19 mouse cellular contexts compared by ENCODE assay signal in the genomic region with DNA sequence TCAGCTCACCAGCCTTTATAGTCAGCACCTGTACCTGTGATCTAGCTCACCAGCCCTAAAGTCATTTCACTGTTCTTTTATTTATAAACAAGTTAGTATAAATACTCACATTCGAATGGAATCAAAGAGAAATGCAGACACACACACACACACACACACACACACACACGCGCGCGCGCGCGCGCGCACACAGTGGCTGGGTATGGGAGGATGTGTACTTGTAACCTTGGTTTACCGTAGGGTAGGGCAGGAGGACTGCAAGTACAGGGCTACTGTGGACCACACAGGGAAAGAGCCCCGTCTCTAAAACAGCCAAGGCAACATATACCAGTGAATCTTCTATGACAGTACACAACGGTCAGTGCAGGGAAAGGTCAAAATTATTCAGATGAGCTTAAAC.
A peak's percentile ranks its signal among the peaks of the same experiment; 100 is the strongest.
DNase-seq lines count a peak whose midpoint lies in the region; ATAC-seq and TF ChIP-seq lines count a peak whose summit lies in the region.
"Had no signal": no experiment of that assay in that cellular context is flagged by ENCODE, and none has a peak within 500 bp of the region (broad histone marks: within the 10 kb centered on the region; RNA-seq: fewer than 3 reads in every experiment).

No protein-coding gene starts in this region.

- H3K9ac ChIP-seq in stomach, postnatal 0 days (ENCODE audit: low read length) = no peak overlapping the region
- H3K9ac ChIP-seq: embryonic facial prominence, embryonic 15.5 days; heart, embryonic 12.5 days; kidney, embryonic 15.5 days; liver, embryonic 12.5 days; neural tube, embryonic 15.5 days; stomach, embryonic 15.5 days had no signal

- no peaks in the 10 kb centered on the region for H3K4me1 ChIP-seq in heart, embryonic 10.5 days
- H3K4me1 ChIP-seq in stomach, postnatal 0 days (replicated peaks; ENCODE audit: control insufficient read depth, insufficient read depth) = no peaks in the 10 kb centered on the region
- H3K4me1 ChIP-seq: embryonic facial prominence, embryonic 15.5 days; kidney, embryonic 15.5 days; stomach, embryonic 15.5 days had no signal

- H3K4me3 ChIP-seq in heart, embryonic 10.5 days = no peak overlapping the region
- H3K4me3 ChIP-seq in stomach, postnatal 0 days (ENCODE audit: low read depth, low read length) = no peak overlapping the region
- H3K4me3 ChIP-seq: embryonic facial prominence, embryonic 15.5 days; heart, embryonic 12.5 days; kidney, embryonic 15.5 days; liver, embryonic 12.5 days; neural tube, embryonic 15.5 days; stomach, embryonic 15.5 days had no signal

- WGBS in heart, embryonic 10.5 days = 95% methylated on average over 13 of the region's 13 CpGs
- 94% methylated on average over 13 of the region's 13 CpGs for WGBS in stomach, postnatal 0 days

- 0 out of 2 replicates have a peak, but pooled peaks cover 2% of the 10 kb centered on the region for H3K36me3 ChIP-seq in heart, embryonic 10.5 days
- H3K36me3 ChIP-seq in stomach, postnatal 0 days (ENCODE audit: control insufficient read depth, insufficient read depth, low read length) = no peaks in the 10 kb centered on the region
- H3K36me3 ChIP-seq: embryonic facial prominence, embryonic 15.5 days; heart, embryonic 12.5 days; kidney, embryonic 15.5 days; neural tube, embryonic 15.5 days; stomach, embryonic 15.5 days had no signal

- H3K4me2 ChIP-seq in stomach, postnatal 0 days (replicated peaks; ENCODE audit: low read depth) = no peak overlapping the region
- H3K4me2 ChIP-seq: embryonic facial prominence, embryonic 15.5 days; heart, embryonic 12.5 days; kidney, embryonic 15.5 days; liver, embryonic 12.5 days; neural tube, embryonic 15.5 days; stomach, embryonic 15.5 days had no signal

- DNase-seq in adrenal gland, adult 2 months = peak; percentile 38
- no peak for DNase-seq in adrenal gland, adult 18-20 months (ENCODE audit: low spot score in 2 of 2)
- peak; percentile 25 for DNase-seq in heart, postnatal 4 days
- no peak for DNase-seq in heart, embryonic 10.5 days (ENCODE audit: low spot score)
- peak; percentile 35 for DNase-seq in thymus, postnatal 4 days
- DNase-seq in thymus, postnatal 10 days (ENCODE audit: low spot score in 2 of 2) = no peak
- DNase-seq in stomach, postnatal 0 days (ENCODE audit: low spot score) = no peak
- DNase-seq: gastrocnemius, postnatal 10 days; retina, postnatal 1 day had no signal

- no peak for TF ChIP-seq EP300 in stomach, postnatal 0 days (optimal IDR thresholded peaks at IDR 0.05)

- H3K27me3 ChIP-seq in heart, embryonic 10.5 days (ENCODE audit: insufficient read depth, poor library complexity, severe bottlenecking) = no peaks in the 10 kb centered on the region
- H3K27me3 ChIP-seq in stomach, postnatal 0 days (ENCODE audit: control insufficient read depth, insufficient read depth, low read length) = no peaks in the 10 kb centered on the region
- H3K27me3 ChIP-seq: embryonic facial prominence, embryonic 15.5 days; heart, embryonic 12.5 days; kidney, embryonic 15.5 days; liver, embryonic 12.5 days; neural tube, embryonic 15.5 days; Patski; stomach, embryonic 15.5 days had no signal

- no peak overlapping the region for H3K27ac ChIP-seq in heart, embryonic 10.5 days
- no peak overlapping the region for H3K27ac ChIP-seq in stomach, postnatal 0 days (replicated peaks)
- H3K27ac ChIP-seq: embryonic facial prominence, embryonic 15.5 days; kidney, embryonic 15.5 days; liver, embryonic 12.5 days; neural tube, embryonic 15.5 days; stomach, embryonic 15.5 days had no signal

- peak; percentile 42; the same call in 1 of the 2 replicates for ATAC-seq in stomach, postnatal 0 days (ENCODE audit: low FRiP score, low TSS enrichment)
- ATAC-seq in erythroid progenitor cell, adult 5-6 weeks (replicated peaks; ENCODE audit: low FRiP score, poor library complexity, severe bottlenecking) = no peak
- ATAC-seq: forebrain, embryonic 16.5 days; liver, embryonic 12.5 days; lung, postnatal 0 days; Patski had no signal

- H3K9me3 ChIP-seq in heart, embryonic 10.5 days = no peaks in the 10 kb centered on the region
- no peaks in the 10 kb centered on the region for H3K9me3 ChIP-seq in stomach, postnatal 0 days (ENCODE audit: control insufficient read depth, low read length)
- H3K9me3 ChIP-seq: embryonic facial prominence, embryonic 15.5 days; heart, embryonic 12.5 days; kidney, embryonic 15.5 days; liver, embryonic 12.5 days; neural tube, embryonic 15.5 days; stomach, embryonic 15.5 days had no signal

- no peak for TF ChIP-seq CTCF in stomach, postnatal 0 days (IDR thresholded peaks at IDR 0.05; ENCODE audit: low read depth)

Comparison
In these comparisons a context has a peak if more than half of its experiments do, and no peak if none do; other contexts are left out.
1. DNase-seq: peak in adrenal gland, adult 2 months (single experiment), heart, postnatal 4 days (single experiment) and thymus, postnatal 4 days (single experiment); none in adrenal gland, adult 18-20 months (0 of 2), heart, embryonic 10.5 days (single experiment), thymus, postnatal 10 days (0 of 2) and stomach, postnatal 0 days (single experiment).